Mouse (Mus musculus): Measurements from ENCODE around the gene Pard3b. TPM values are rescaled to one million over a fixed set of nuclear protein-coding genes. Genes with fewer than 3 reads are reported as not detected.

The Pard3b gene
- polyA plus RNA-seq, 2 experiments: 0.44 to 1.4 TPM

- DNase-seq (ENCODE audit: low read depth in 3 of 3, low spot score in 3 of 3): no peak
These were observed 694.4 kb downstream of the Pard3b start for GRCm38 (mm10) chr1:62333016-62333415.

DNA sequence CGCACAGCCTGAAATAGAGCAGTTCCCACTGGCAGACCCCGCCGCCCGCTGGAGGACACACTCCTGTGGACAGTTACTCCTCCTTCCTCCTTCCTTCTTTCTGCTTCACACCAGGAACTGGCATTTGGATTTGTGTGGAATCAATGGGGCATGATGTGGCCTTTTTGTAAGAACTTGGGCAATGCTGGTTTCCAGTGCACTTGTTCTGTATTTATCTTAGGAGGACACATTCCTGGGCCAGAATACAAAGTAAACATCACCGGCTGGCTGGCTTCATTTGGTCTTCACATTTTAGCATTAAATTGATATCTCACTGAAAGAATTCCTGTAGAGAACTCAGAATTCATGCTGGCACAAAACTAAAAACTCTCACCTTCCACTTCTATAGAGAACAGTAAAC is 695.6 kb downstream of the Pard3b start:
- Histone ChIP-seq H3K4me3 (ENCODE audit: insufficient read depth in 1 of 2, low read depth in 2 of 2, low read length in 2 of 2) (no peak overlapping the region), H3K9me3 (ENCODE audit: control insufficient read depth, low read length) (no peaks in the 10 kb centered on the region), H3K27me3 (ENCODE audit: control insufficient read depth, insufficient read depth, low read length) (no peaks in the 10 kb centered on the region), H3K36me3 (replicated peaks; ENCODE audit: control insufficient read depth, insufficient read depth, low read depth) (no peaks in the 10 kb centered on the region), H3K9ac (replicated peaks) (no peak overlapping the region), H3K4me1 (replicated peaks; ENCODE audit: control insufficient read depth in 2 of 2, insufficient read depth in 2 of 2, low read length in 1 of 2) (no peaks in the 10 kb centered on the region), H3K4me2 (ENCODE audit: low read depth) (no peak overlapping the region), H3K27ac (no peak overlapping the region)
- 82% methylated on average over 5 of the region's 5 CpGs for WGBS (ENCODE audit: insufficient replicate concordance)
- DNase-seq (ENCODE audit: low read depth in 3 of 3, low spot score in 3 of 3): no peak
- TF ChIP-seq CTCF (IDR thresholded peaks at IDR 0.05; ENCODE audit: low read depth): no peak
- no peak for TF ChIP-seq EP300 (IDR thresholded peaks at IDR 0.05; ENCODE audit: low read depth)
- no peak for ATAC-seq (ENCODE audit: insufficient read depth)

More at GRCm38 (mm10) chr1:62333016-62333415, 694.4 kb downstream of the Pard3b start:
- H3K4me3 ChIP-seq (ENCODE audit: insufficient read depth in 1 of 2, low read depth in 2 of 2, low read length in 2 of 2): no peak overlapping the region
- H3K4me1 ChIP-seq (replicated peaks; ENCODE audit: control insufficient read depth in 2 of 2, insufficient read depth in 2 of 2, low read length in 1 of 2): no peaks in the 10 kb centered on the region
- WGBS (ENCODE audit: insufficient replicate concordance): 41% methylated on average over 2 of the region's 2 CpGs
- H3K27ac ChIP-seq: no peak overlapping the region
- TF ChIP-seq CTCF (IDR thresholded peaks at IDR 0.05; ENCODE audit: low read depth) (no peak), EP300 (IDR thresholded peaks at IDR 0.05; ENCODE audit: low read depth) (no peak)
- H3K9ac ChIP-seq (replicated peaks): no peak overlapping the region
- no peak for ATAC-seq (ENCODE audit: insufficient read depth)
- no peaks in the 10 kb centered on the region for H3K36me3 ChIP-seq (replicated peaks; ENCODE audit: control insufficient read depth, insufficient read depth, low read depth)
- no peaks in the 10 kb centered on the region for H3K9me3 ChIP-seq (ENCODE audit: control insufficient read depth, low read length)
- no peak overlapping the region for H3K4me2 ChIP-seq (ENCODE audit: low read depth)
- H3K27me3 ChIP-seq (ENCODE audit: control insufficient read depth, insufficient read depth, low read length): no peaks in the 10 kb centered on the region

GRCm38 (mm10) chr1:62340261-62340660 is 701.6 kb downstream of the Pard3b start:
- Histone ChIP-seq H3K27ac (no peak overlapping the region), H3K4me1 (replicated peaks; ENCODE audit: control insufficient read depth in 2 of 2, insufficient read depth in 2 of 2, low read length in 1 of 2) (no peaks in the 10 kb centered on the region), H3K9me3 (ENCODE audit: control insufficient read depth, low read length) (no peaks in the 10 kb centered on the region), H3K9ac (replicated peaks) (no peak overlapping the region), H3K27me3 (ENCODE audit: control insufficient read depth, insufficient read depth, low read length) (no peaks in the 10 kb centered on the region), H3K36me3 (replicated peaks; ENCODE audit: control insufficient read depth, insufficient read depth, low read depth) (no peaks in the 10 kb centered on the region), H3K4me2 (ENCODE audit: low read depth) (no peak overlapping the region), H3K4me3 (ENCODE audit: insufficient read depth in 1 of 2, low read depth in 2 of 2, low read length in 2 of 2) (no peak overlapping the region)
- TF ChIP-seq CTCF (IDR thresholded peaks at IDR 0.05; ENCODE audit: low read depth) (no peak), EP300 (IDR thresholded peaks at IDR 0.05; ENCODE audit: low read depth) (no peak)
- 42% methylated on average over 1 of the region's 1 CpGs for WGBS (ENCODE audit: insufficient replicate concordance)
- no peak for ATAC-seq (ENCODE audit: insufficient read depth)
- DNase-seq (ENCODE audit: low read depth in 3 of 3, low spot score in 3 of 3): no peak

- ATAC-seq (ENCODE audit: insufficient read depth) (no peak), DNase-seq (ENCODE audit: low read depth in 3 of 3, low spot score in 3 of 3) (no peak)
- no peaks in the 10 kb centered on the region for H3K9me3 ChIP-seq (ENCODE audit: control insufficient read depth, low read length)
- H3K27me3 ChIP-seq (ENCODE audit: control insufficient read depth, insufficient read depth, low read length): no peaks in the 10 kb centered on the region
- no peak overlapping the region for H3K27ac ChIP-seq
- H3K9ac ChIP-seq (replicated peaks): no peak overlapping the region
- 68% methylated on average over 4 of the region's 4 CpGs for WGBS (ENCODE audit: insufficient replicate concordance)
- no peaks in the 10 kb centered on the region for H3K4me1 ChIP-seq (replicated peaks; ENCODE audit: control insufficient read depth in 2 of 2, insufficient read depth in 2 of 2, low read length in 1 of 2)
- no peaks in the 10 kb centered on the region for H3K36me3 ChIP-seq (replicated peaks; ENCODE audit: control insufficient read depth, insufficient read depth, low read depth)
- no peak overlapping the region for H3K4me2 ChIP-seq (ENCODE audit: low read depth)
- H3K4me3 ChIP-seq (ENCODE audit: insufficient read depth in 1 of 2, low read depth in 2 of 2, low read length in 2 of 2): no peak overlapping the region
- TF ChIP-seq CTCF (IDR thresholded peaks at IDR 0.05; ENCODE audit: low read depth) (no peak), EP300 (IDR thresholded peaks at IDR 0.05; ENCODE audit: low read depth) (no peak)
These were observed 705.7 kb downstream of the Pard3b start for GRCm38 (mm10) chr1:62344286-62344685.

DNA sequence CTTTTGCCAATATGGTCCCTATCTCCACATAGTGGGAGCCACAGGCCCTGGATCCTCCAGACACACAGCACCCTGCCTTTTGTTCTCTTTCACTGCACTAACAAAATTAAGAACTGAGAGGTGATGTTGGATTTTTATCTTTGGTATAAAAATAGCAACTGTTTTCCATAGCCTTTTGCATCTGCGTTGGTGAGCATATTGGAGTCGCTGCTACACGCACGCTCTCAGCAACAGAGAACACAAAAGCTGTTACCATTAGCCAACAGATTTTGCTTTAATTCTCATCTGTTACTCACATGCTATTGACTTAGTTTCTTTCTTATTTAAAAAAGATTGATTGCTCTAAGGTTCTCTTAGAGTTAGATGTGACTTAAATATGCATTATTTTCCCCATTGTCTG is 709.7 kb downstream of the Pard3b start:
- TF ChIP-seq CTCF (IDR thresholded peaks at IDR 0.05; ENCODE audit: low read depth) (no peak), EP300 (IDR thresholded peaks at IDR 0.05; ENCODE audit: low read depth) (no peak)
- DNase-seq (ENCODE audit: low read depth in 3 of 3, low spot score in 3 of 3) (no peak), ATAC-seq (ENCODE audit: insufficient read depth) (no peak)
- no peak overlapping the region for H3K27ac ChIP-seq
- 82% methylated on average over 4 of the region's 4 CpGs for WGBS (ENCODE audit: insufficient replicate concordance)
- H3K27me3 ChIP-seq (ENCODE audit: control insufficient read depth, insufficient read depth, low read length): no peaks in the 10 kb centered on the region
- H3K4me1 ChIP-seq (replicated peaks; ENCODE audit: control insufficient read depth in 2 of 2, insufficient read depth in 2 of 2, low read length in 1 of 2): no peaks in the 10 kb centered on the region
- H3K4me2 ChIP-seq (ENCODE audit: low read depth): no peak overlapping the region
- no peak overlapping the region for H3K4me3 ChIP-seq (ENCODE audit: insufficient read depth in 1 of 2, low read depth in 2 of 2, low read length in 2 of 2)
- H3K36me3 ChIP-seq (replicated peaks; ENCODE audit: control insufficient read depth, insufficient read depth, low read depth): no peaks in the 10 kb centered on the region
- no peaks in the 10 kb centered on the region for H3K9me3 ChIP-seq (ENCODE audit: control insufficient read depth, low read length)
- H3K9ac ChIP-seq (replicated peaks): no peak overlapping the region
